Mouse (Mus musculus) megakaryocyte progenitor cell, adult 5-6 weeks (primary cell): Measurements from ENCODE around the gene AI837181. TPM values are rescaled to one million over a fixed set of nuclear protein-coding genes. Genes with fewer than 3 reads are reported as not detected.

Experiments used
- ATAC-seq: replicated peaks from 2 replicates; pipeline ENCODE4 v1.8.0; 2016; ENCODE audit warnings: mild to moderate bottlenecking, moderate TSS enrichment, inconsistent platforms; ENCODE audit not compliant: poor library complexity
- total RNA-seq, 2 experiments: library from RNA; stranded (forward) in 1 of 2; stranded (reverse) in 1 of 2; fragments of 157-497, 149-512 nt in 1 of 2; fragments of 200-1000 nt in 1 of 2; gene quantifications; 2 replicates each; pipeline versions ENCODE4 v1.2.3 to v1.2.4; 2015 to 2017

The AI837181 gene
- total RNA-seq, 2 experiments from 2014 or later: 11.9 to 18.4 TPM

- ATAC-seq: no peak
These were observed 42.1 kb downstream of the AI837181 start for GRCm38 (mm10) chr19:5466916-5467500.

- ATAC-seq: peak; percentile 29; the same call in 1 of the 2 replicates
These were observed 43.4 kb downstream of the AI837181 start, which contains the start of gene Ctsw for GRCm38 (mm10) chr19:5468374-5468773. TSS of gene Ctsw (minus strand) at chr19:5468507.

- no peak for ATAC-seq
These were observed 46.9 kb downstream of the AI837181 start for GRCm38 (mm10) chr19:5471846-5472245.

GRCm38 (mm10) chr19:5472857-5473256, 47.9 kb downstream of the AI837181 start:
- ATAC-seq: no peak

- ATAC-seq: peak; percentile 79
These were observed 48.8 kb downstream of the AI837181 start, which contains the start of gene Efemp2 for GRCm38 (mm10) chr19:5473720-5474119. TSS of gene Efemp2 (plus strand) at chr19:5473954.

GRCm38 (mm10) chr19:5474281-5475068, 49.5 kb downstream of the AI837181 start:
- peak; percentile 33 for ATAC-seq

- ATAC-seq: no peak
These were observed 50.2 kb downstream of the AI837181 start for GRCm38 (mm10) chr19:5475069-5475714.

Other genes with a start within 250 kb of the AI837181 start
- 14.8 and 16.2 TPM in 2 replicates for gene Pacs1, start 152.0 kb upstream of the AI837181 start, total RNA-seq (2015)
- 5.1 and 7.1 TPM in 2 replicates for gene Pacs1, start 152.0 kb upstream of the AI837181 start, total RNA-seq (2017)
- 119 and 147 TPM in 2 replicates for gene Sf3b2, start 129.7 kb upstream of the AI837181 start, total RNA-seq (2015)
- 239 and 261 TPM in 2 replicates for gene Sf3b2, start 129.7 kb upstream of the AI837181 start, total RNA-seq (2017)
- gene Gal3st3, start 126.8 kb upstream of the AI837181 start, total RNA-seq (2015): not detected in 2 replicates
- gene Gal3st3, start 126.8 kb upstream of the AI837181 start, total RNA-seq (2017): not detected in 2 replicates
- gene Catsper1, start 89.4 kb upstream of the AI837181 start, total RNA-seq (2015): not detected in 2 replicates
- not detected in 2 replicates for gene Catsper1, start 89.4 kb upstream of the AI837181 start, total RNA-seq (2017)
- not detected in 2 replicates for gene Cst6, start 75.6 kb upstream of the AI837181 start, total RNA-seq (2015)
- gene Cst6, start 75.6 kb upstream of the AI837181 start, total RNA-seq (2017): not detected in 2 replicates
- gene Eif1ad, start 58.4 kb upstream of the AI837181 start, total RNA-seq (2015): 48.9 and 54.7 TPM in 2 replicates
- gene Eif1ad, start 58.4 kb upstream of the AI837181 start, total RNA-seq (2017): 67.8 and 86.2 TPM in 2 replicates
- gene Banf1, start 58.0 kb upstream of the AI837181 start, total RNA-seq (2015): 499 and 504 TPM in 2 replicates
- gene Banf1, start 58.0 kb upstream of the AI837181 start, total RNA-seq (2017): 66.7 and 68.5 TPM in 2 replicates
- gene Sart1, start 36.4 kb upstream of the AI837181 start, total RNA-seq (2015): 65.3 and 65.9 TPM in 2 replicates
- 83.8 and 105 TPM in 2 replicates for gene Sart1, start 36.4 kb upstream of the AI837181 start, total RNA-seq (2017)
- not detected in 2 replicates for gene Tsga10ip, start 22.6 kb upstream of the AI837181 start, total RNA-seq (2015)
- 0.34 TPM in 1 of 2 replicates, not detected in the other for gene Tsga10ip, start 22.6 kb upstream of the AI837181 start, total RNA-seq (2017)
- gene Drap1, start 165 bp upstream of the AI837181 start, total RNA-seq (2015): 120 and 142 TPM in 2 replicates
- gene Drap1, start 165 bp upstream of the AI837181 start, total RNA-seq (2017): 105 and 109 TPM in 2 replicates
- 0.47 and 0.98 TPM in 2 replicates for gene Fosl1, start 22.4 kb downstream of the AI837181 start, total RNA-seq (2015)
- 1.2 TPM in 1 of 2 replicates, not detected in the other for gene Fosl1, start 22.4 kb downstream of the AI837181 start, total RNA-seq (2017)
- gene Ccdc85b, start 32.8 kb downstream of the AI837181 start, total RNA-seq (2015): 0.99 and 1.2 TPM in 2 replicates
- 2.5 and 3.0 TPM in 2 replicates for gene Ccdc85b, start 32.8 kb downstream of the AI837181 start, total RNA-seq (2017)
- 50.2 and 73.5 TPM in 2 replicates for gene Fibp, start 35.5 kb downstream of the AI837181 start, total RNA-seq (2015)
- gene Fibp, start 35.5 kb downstream of the AI837181 start, total RNA-seq (2017): 107 and 197 TPM in 2 replicates
- 0.47 and 0.83 TPM in 2 replicates for gene Ctsw, start 43.4 kb downstream of the AI837181 start, total RNA-seq (2015)
- 0.44 and 0.79 TPM in 2 replicates for gene Ctsw, start 43.4 kb downstream of the AI837181 start, total RNA-seq (2017)
- gene Efemp2, start 48.8 kb downstream of the AI837181 start, total RNA-seq (2015): 0.54 TPM in 1 of 2 replicates, not detected in the other
- gene Efemp2, start 48.8 kb downstream of the AI837181 start, total RNA-seq (2017): not detected in 2 replicates
- gene Mus81, start 63.3 kb downstream of the AI837181 start, total RNA-seq (2015): 20.4 and 28.8 TPM in 2 replicates
- 10.3 and 11.6 TPM in 2 replicates for gene Mus81, start 63.3 kb downstream of the AI837181 start, total RNA-seq (2017)
- gene Cfl1, start 65.3 kb downstream of the AI837181 start, total RNA-seq (2015): 1,737 and 1,793 TPM in 2 replicates
- 1,233 and 1,355 TPM in 2 replicates for gene Cfl1, start 65.3 kb downstream of the AI837181 start, total RNA-seq (2017)
- gene 1700020D05Rik, start 78.6 kb downstream of the AI837181 start, total RNA-seq (2015): 0.66 and 1.7 TPM in 2 replicates
- gene 1700020D05Rik, start 78.6 kb downstream of the AI837181 start, total RNA-seq (2017): 1.5 TPM in 1 of 2 replicates, not detected in the other
- gene Snx32, start 85.4 kb downstream of the AI837181 start, total RNA-seq (2015): 0.73 and 2.8 TPM in 2 replicates
- 1.7 and 1.9 TPM in 2 replicates for gene Snx32, start 85.4 kb downstream of the AI837181 start, total RNA-seq (2017)
- gene Ovol1, start 135.5 kb downstream of the AI837181 start, total RNA-seq (2015): not detected in 2 replicates
- not detected in 2 replicates for gene Ovol1, start 135.5 kb downstream of the AI837181 start, total RNA-seq (2017)
- 8.9 and 10.5 TPM in 2 replicates for gene Ap5b1, start 142.9 kb downstream of the AI837181 start, total RNA-seq (2015)
- 7.4 and 9.6 TPM in 2 replicates for gene Ap5b1, start 142.9 kb downstream of the AI837181 start, total RNA-seq (2017)
- 80.3 and 150 TPM in 2 replicates for gene Rnaseh2c, start 176.7 kb downstream of the AI837181 start, total RNA-seq (2015)
- gene Rnaseh2c, start 176.7 kb downstream of the AI837181 start, total RNA-seq (2017): 83.2 and 112 TPM in 2 replicates
- 35.1 and 40.2 TPM in 2 replicates for gene Kat5, start 185.1 kb downstream of the AI837181 start, total RNA-seq (2015)
- 51.8 and 60.1 TPM in 2 replicates for gene Kat5, start 185.1 kb downstream of the AI837181 start, total RNA-seq (2017)
- gene Rela, start 212.3 kb downstream of the AI837181 start, total RNA-seq (2015): 37.2 and 40.0 TPM in 2 replicates
- gene Rela, start 212.3 kb downstream of the AI837181 start, total RNA-seq (2017): 36.4 and 43.2 TPM in 2 replicates
- gene Sipa1, start 238.6 kb downstream of the AI837181 start, total RNA-seq (2015): 16.4 and 24.2 TPM in 2 replicates
- 19.2 and 24.0 TPM in 2 replicates for gene Sipa1, start 238.6 kb downstream of the AI837181 start, total RNA-seq (2017)